Mouse (Mus musculus) heart, postnatal 0 days (tissue): ENCODE measurements at regions not wholly inside any gene's neighbourhood (a gene's known extent, or its start where the extent isn't known, plus 50 kb on each side); places are given as distances from the start of the nearest gene placed in this dataset.

Experiments
- ATAC-seq: fragments of 200-750 bp; cut with Nextera tagmentation; 2 replicates; pipeline ENCODE4 v1.8.0; 2017; ENCODE audit warnings: low read depth, moderate number of reproducible peaks, moderate library complexity; ENCODE audit not compliant: insufficient read depth
- DNase-seq: peaks from one replicate; pipeline ENCODE4 v3.0.0-alpha.2; 2016; ENCODE audit warnings: low spot score
- H3K27ac ChIP-seq: fragments of 300-500 bp; sonication (generic); 2 replicates; pipeline ENCODE4 v1.5.1; 2014; ENCODE audit warnings: low read depth, mild to moderate bottlenecking
- H3K27me3 ChIP-seq: fragments of 300-500 bp; sonication (generic); 2 replicates; pipeline ENCODE4 v1.6.1; 2014; ENCODE audit warnings: low read length, mixed read lengths; ENCODE audit not compliant: control insufficient read depth, insufficient read depth
- H3K36me3 ChIP-seq: fragments of 300-500 bp; sonication (generic); replicated peaks from 2 replicates; pipeline ENCODE4 v1.6.1; 2014; ENCODE audit warnings: low read length, mixed read lengths; ENCODE audit not compliant: control insufficient read depth, insufficient read depth
- H3K4me1 ChIP-seq: fragments of 300-500 bp; sonication (generic); 2 replicates; pipeline ENCODE4 v1.6.1; 2014; ENCODE audit warnings: antibody characterized with exemption; ENCODE audit not compliant: control insufficient read depth, insufficient read depth
- H3K4me2 ChIP-seq: fragments of 300-500 bp; sonication (generic); 2 replicates; pipeline ENCODE4 v1.6.1; 2014; ENCODE audit warnings: low read depth, mild to moderate bottlenecking, low read length, moderate library complexity
- H3K4me3 ChIP-seq: fragments of 300-500 bp; sonication (generic); 2 replicates; pipeline ENCODE4 v1.5.1; 2014; ENCODE audit warnings: low read depth, low read length
- H3K9ac ChIP-seq: fragments of 300-500 bp; sonication (generic); replicated peaks from 2 replicates; pipeline ENCODE4 v1.6.1; 2014; ENCODE audit warnings: low read depth, low read length, mixed read lengths
- H3K9me3 ChIP-seq: fragments of 300-500 bp; sonication (generic); replicated peaks from 2 replicates; pipeline ENCODE4 v1.6.1; 2016; ENCODE audit warnings: low read length; ENCODE audit not compliant: control insufficient read depth
- CTCF ChIP-seq: IDR thresholded peaks from 2 replicates; pipeline ENCODE4 v1.5.1; 2016; ENCODE audit warnings: antibody characterized with exemption, control low read depth, low read depth
- EP300 ChIP-seq: IDR thresholded peaks from 2 replicates; pipeline ENCODE4 v1.6.1; 2016; ENCODE audit warnings: antibody characterized with exemption, low read depth
- WGBS: fragments of 180-500 bp; shearing (Covaris S2); extraction: QIAGEN DNeasy Blood & Tissue Kit; methylation state at CpG from one replicate; pipeline ENCODE4 v1.1.7; 2014; 5-methylcytosine and 5-hydroxymethylcytosine counted together

DNA sequence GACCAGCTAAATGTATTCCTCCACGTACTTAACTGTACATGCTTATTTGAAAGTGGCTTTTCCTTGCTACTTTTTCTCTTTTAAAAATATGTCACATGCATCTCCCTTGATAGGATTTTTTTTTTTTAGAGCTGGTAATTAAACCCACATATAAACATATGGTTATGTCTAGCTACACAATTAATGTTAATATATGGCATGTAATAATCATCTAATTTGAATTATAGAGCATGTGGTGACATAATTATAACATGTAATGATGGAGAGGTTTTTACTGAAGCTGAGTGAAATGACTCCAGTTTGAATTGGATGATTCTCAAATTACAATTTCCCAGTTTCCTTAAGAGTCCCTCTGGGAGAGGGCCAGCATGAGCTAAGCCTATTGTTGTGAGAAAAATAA lies 267.9 kb upstream of the Mctp2 start:
- Histone ChIP-seq H3K27ac (no peak overlapping the region), H3K27me3 (no peaks in the 10 kb centered on the region), H3K4me3 (no peak overlapping the region), H3K36me3 (no peaks in the 10 kb centered on the region), H3K9ac (no peak overlapping the region), H3K4me2 (no peak overlapping the region), H3K4me1 (no peaks in the 10 kb centered on the region), H3K9me3 (no peaks in the 10 kb centered on the region)
- no peak for TF ChIP-seq CTCF
- TF ChIP-seq EP300, result no peak
- WGBS, result 68% methylated on average over 1 of the region's 1 CpGs
- ATAC-seq (no peak), DNase-seq (no peak)

DNA sequence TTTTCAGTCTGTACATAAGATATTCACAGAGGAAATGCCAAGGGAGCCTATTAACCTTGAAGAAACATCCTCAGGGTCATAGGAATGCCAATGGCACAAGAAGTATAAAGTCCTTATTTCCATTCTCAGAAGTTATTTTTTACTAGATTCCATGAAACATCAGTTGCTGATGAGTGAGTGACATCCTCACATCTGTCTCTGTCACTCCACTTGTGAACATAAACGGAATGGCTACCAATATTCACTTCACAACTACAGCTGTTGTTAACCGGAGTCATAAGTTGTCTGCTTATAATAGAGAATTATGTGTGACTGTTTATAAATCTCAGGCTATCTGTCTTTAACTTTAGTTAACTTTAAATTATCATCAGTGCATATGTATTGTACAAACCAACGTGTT lies 278.0 kb upstream of the Mctp2 start:
- Histone ChIP-seq H3K4me2 (no peak overlapping the region), H3K27ac (no peak overlapping the region), H3K4me1 (no peaks in the 10 kb centered on the region), H3K36me3 (no peaks in the 10 kb centered on the region), H3K9me3 (no peaks in the 10 kb centered on the region), H3K9ac (no peak overlapping the region), H3K27me3 (no peaks in the 10 kb centered on the region), H3K4me3 (no peak overlapping the region)
- ATAC-seq (no peak), DNase-seq (no peak)
- 60% methylated on average over 3 of the region's 3 CpGs for WGBS
- no peak for TF ChIP-seq CTCF
- no peak for TF ChIP-seq EP300

DNA sequence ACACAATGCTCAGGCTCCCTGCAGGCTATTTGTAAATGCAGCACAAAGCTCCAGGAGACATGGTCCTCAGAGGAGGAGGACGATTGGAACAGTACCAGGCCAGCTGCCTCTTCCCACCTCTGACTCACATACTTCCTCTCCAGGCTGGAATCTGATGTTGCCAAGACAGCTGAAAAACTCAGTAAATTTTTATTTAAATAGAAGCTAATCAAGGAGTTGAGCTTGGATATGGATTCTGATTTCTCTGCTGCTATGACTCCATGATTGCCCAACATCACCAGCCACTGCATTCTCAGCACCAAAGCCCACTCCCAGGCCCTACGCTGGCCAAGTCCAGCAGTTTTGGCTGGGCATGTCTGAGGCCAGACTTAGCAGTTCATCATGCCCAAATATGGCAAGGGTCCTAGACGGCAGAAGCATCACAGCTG lies 282.8 kb upstream of the Mctp2 start:
- H3K4me1 ChIP-seq, result no peaks in the 10 kb centered on the region
- ATAC-seq (no peak), DNase-seq (no peak)
- H3K27me3 ChIP-seq, result no peaks in the 10 kb centered on the region
- WGBS, result 39% methylated on average over 3 of the region's 3 CpGs
- no peak overlapping the region for H3K4me2 ChIP-seq
- TF ChIP-seq CTCF (no peak), EP300 (no peak)
- H3K4me3 ChIP-seq, result no peak overlapping the region
- no peak overlapping the region for H3K9ac ChIP-seq
- no peak overlapping the region for H3K27ac ChIP-seq
- H3K9me3 ChIP-seq, result no peaks in the 10 kb centered on the region
- H3K36me3 ChIP-seq, result no peaks in the 10 kb centered on the region

DNA sequence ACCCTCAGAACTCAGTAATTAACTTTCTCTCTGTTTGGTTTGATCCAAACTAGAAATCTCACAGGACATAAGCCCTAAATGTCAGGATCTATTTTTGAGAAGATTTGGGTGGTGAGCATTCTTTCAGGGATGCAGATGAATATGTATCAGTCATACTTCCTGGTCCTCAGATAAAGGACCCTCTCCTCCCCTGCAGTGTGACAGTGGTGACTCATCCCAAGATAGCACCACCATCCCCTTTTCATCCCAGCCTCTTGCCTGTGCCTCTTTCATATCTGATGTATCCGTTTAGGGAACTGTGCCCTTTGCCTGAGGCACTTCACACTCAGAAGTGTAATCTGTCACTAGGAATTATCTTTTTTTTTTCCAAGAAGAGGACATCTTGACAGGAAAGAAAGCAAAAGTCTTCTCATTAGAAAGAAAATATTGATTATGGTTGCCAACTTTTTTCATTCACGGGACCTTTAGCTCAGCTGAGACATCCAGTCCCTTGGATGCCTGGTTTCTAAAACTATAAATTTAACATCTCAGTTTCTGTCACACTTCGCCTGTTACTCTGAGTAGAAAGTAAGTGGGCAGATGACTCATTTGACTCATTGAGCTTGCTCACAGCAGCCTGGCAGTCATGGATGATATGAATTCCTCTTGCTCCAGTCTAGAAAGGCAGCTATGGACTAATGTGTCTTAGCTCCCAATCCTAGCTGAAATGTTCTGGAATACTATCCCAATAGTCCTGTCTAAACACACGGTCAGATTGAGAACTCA lies 284.1 kb upstream of the Mctp2 start:
- 49% methylated on average over 4 of the region's 4 CpGs for WGBS
- Histone ChIP-seq H3K4me1 (no peaks in the 10 kb centered on the region), H3K27me3 (no peaks in the 10 kb centered on the region), H3K4me2 (no peak overlapping the region), H3K9me3 (no peaks in the 10 kb centered on the region), H3K4me3 (no peak overlapping the region), H3K27ac (no peak overlapping the region), H3K9ac (no peak overlapping the region), H3K36me3 (no peaks in the 10 kb centered on the region)
- DNase-seq (no peak), ATAC-seq (no peak)
- TF ChIP-seq EP300, result no peak
- TF ChIP-seq CTCF, result no peak

DNA sequence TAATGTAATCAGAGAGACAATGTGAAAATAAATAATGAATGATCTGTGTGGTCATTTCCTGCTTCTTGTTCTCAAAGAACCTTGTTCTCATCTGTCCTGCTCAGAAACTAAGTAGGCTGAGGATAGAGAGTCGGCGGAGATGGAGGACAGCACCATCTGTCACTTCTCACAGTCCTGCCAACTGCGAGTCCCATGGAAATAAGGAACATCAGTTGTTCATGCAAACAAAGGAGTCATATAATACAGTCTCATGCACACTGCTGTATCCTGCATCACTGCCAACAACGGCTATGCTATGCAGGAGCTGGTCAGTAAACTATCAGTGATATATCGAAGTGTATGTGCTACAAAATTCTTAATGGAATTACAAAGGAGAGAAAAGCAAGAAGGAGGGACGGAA lies 285.7 kb upstream of the Mctp2 start:
- ATAC-seq (no peak), DNase-seq (no peak)
- Histone ChIP-seq H3K27ac (no peak overlapping the region), H3K9ac (no peak overlapping the region), H3K4me2 (no peak overlapping the region), H3K27me3 (no peaks in the 10 kb centered on the region), H3K4me1 (no peaks in the 10 kb centered on the region), H3K36me3 (no peaks in the 10 kb centered on the region), H3K4me3 (no peak overlapping the region), H3K9me3 (no peaks in the 10 kb centered on the region)
- TF ChIP-seq CTCF (no peak), EP300 (no peak)
- 72% methylated on average over 6 of the region's 6 CpGs for WGBS

DNA sequence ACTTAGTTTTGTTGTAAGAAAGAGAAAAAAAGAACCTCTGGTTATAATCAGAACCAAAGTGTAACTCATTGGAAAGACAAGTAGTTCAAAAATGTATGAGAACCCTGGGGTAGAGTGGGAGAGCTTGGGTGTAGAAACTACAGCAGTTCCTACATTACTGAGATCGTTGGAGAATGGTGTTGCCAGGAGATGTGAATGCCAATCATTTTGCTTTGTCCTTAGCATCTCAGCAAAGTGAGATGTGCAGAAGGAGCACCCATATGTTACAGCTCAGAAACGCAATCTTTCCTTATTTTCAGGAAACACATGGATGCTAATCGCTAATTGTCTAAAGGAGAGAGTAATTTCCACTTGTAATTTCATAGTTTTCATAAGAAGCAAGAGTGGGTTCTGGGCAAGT lies 286.2 kb upstream of the Mctp2 start:
- H3K4me2 ChIP-seq, result no peak overlapping the region
- no peaks in the 10 kb centered on the region for H3K36me3 ChIP-seq
- H3K4me1 ChIP-seq, result no peaks in the 10 kb centered on the region
- no peak overlapping the region for H3K4me3 ChIP-seq
- TF ChIP-seq EP300, result no peak
- no peak for TF ChIP-seq CTCF
- H3K27me3 ChIP-seq, result no peaks in the 10 kb centered on the region
- H3K9ac ChIP-seq, result no peak overlapping the region
- DNase-seq (no peak), ATAC-seq (no peak)
- WGBS, result 74% methylated on average over 3 of the region's 3 CpGs
- H3K9me3 ChIP-seq, result no peaks in the 10 kb centered on the region
- no peak overlapping the region for H3K27ac ChIP-seq
